Mouse (Mus musculus): ENCODE measurements around the gene Borcs6. TPM values are rescaled to one million over a fixed set of nuclear protein-coding genes. Genes with fewer than 3 reads are reported as not detected.

Borcs6 gene
- total RNA-seq, 2 experiments from 2014 or later: 15.9 to 16.2 TPM

- intact Hi-C loops (cut with DNase I): loop anchor here (1.0 to 10.0 kb wide), 2 partner anchors 8 to 806 kb away; partner anchors contain the start of gene Gps2
- DNase-seq: no peak
Measured at GRCm38 (mm10) chr11:69109032-69109900, 49.7 kb downstream of the Borcs6 start.

- peak; percentile 90 to 98 for DNase-seq
- intact Hi-C loops (cut with DNase I): no loop called here
Measured at GRCm38 (mm10) chr11:69110319-69111046, 51.0 kb downstream of the Borcs6 start.

Other genes with a start within 250 kb of the Borcs6 start
- gene Ndel1, start 187.9 kb upstream of the Borcs6 start, total RNA-seq (2021): 10 to 100 TPM; 56.1 to 59.6 TPM
- gene Rnf222, start 171.2 kb upstream of the Borcs6 start, total RNA-seq (2021): under 1 TPM in 1 of 2 experiments, not detected in 1; 0.15 TPM
- 100 to 1,000 TPM; 607 to 680 TPM for gene Rpl26, start 158.1 kb upstream of the Borcs6 start, total RNA-seq (2021)
- not detected for gene Odf4, start 132.6 kb upstream of the Borcs6 start, total RNA-seq (2021)
- gene Arhgef15, start 102.2 kb upstream of the Borcs6 start, total RNA-seq (2021): 10 to 100 TPM; 37.9 to 46.1 TPM
- 1 to 10 TPM; 4.5 to 5.5 TPM for gene Slc25a35, start 91.6 kb upstream of the Borcs6 start, total RNA-seq (2021)
- 10 to 100 TPM; 51.9 to 61.2 TPM for gene Rangrf, start 84.5 kb upstream of the Borcs6 start, total RNA-seq (2021)
- 1 to 10 TPM; 7.6 to 7.7 TPM for gene Pfas, start 51.3 kb upstream of the Borcs6 start, total RNA-seq (2021)
- 10 to 100 TPM; 13.1 to 16.5 TPM for gene Ctc1, start 43.8 kb upstream of the Borcs6 start, total RNA-seq (2021)
- gene Aurkb, start 14.1 kb upstream of the Borcs6 start, total RNA-seq (2021): 1 to 10 TPM; 3.6 to 8.1 TPM
- 1 to 10 TPM; 5.2 to 5.4 TPM for gene Tmem107, start 11.1 kb downstream of the Borcs6 start, total RNA-seq (2021)
- gene Vamp2, start 28.8 kb downstream of the Borcs6 start, total RNA-seq (2021): 10 to 100 TPM; 68.8 to 72.6 TPM
- 100 to 1,000 TPM; 100 to 103 TPM for gene Per1, start 35.5 kb downstream of the Borcs6 start, total RNA-seq (2021)
- gene Hes7, start 60.7 kb downstream of the Borcs6 start, total RNA-seq (2021): under 1 TPM; 0.14 to 0.32 TPM
- gene 9130213A22Rik, start 62.9 kb downstream of the Borcs6 start, total RNA-seq (2021): under 1 TPM; 0.33 to 0.44 TPM
- not detected for gene Aloxe3, start 66.2 kb downstream of the Borcs6 start, total RNA-seq (2021)
- gene Alox12b, start 97.3 kb downstream of the Borcs6 start, total RNA-seq (2021): not detected
- 1 to 10 TPM in 1 of 2 experiments, under 1 TPM in 1; 0.88 to 1.7 TPM for gene Alox8, start 138.1 kb downstream of the Borcs6 start, total RNA-seq (2021)
- gene Gucy2e, start 177.3 kb downstream of the Borcs6 start, total RNA-seq (2021): 1 to 10 TPM in 1 of 2 experiments, under 1 TPM in 1; 1.00 to 1.3 TPM

All from heart, postnatal 14 days (tissue).